Mouse (Mus musculus): ENCODE results near the gene Qpctl. TPM values are rescaled to one million over a fixed set of nuclear protein-coding genes. Genes with fewer than 3 reads are reported as not detected.

Gene Qpctl
- total RNA-seq, 2 experiments from 2014 or later: 5.6 to 6.5 TPM

DNA sequence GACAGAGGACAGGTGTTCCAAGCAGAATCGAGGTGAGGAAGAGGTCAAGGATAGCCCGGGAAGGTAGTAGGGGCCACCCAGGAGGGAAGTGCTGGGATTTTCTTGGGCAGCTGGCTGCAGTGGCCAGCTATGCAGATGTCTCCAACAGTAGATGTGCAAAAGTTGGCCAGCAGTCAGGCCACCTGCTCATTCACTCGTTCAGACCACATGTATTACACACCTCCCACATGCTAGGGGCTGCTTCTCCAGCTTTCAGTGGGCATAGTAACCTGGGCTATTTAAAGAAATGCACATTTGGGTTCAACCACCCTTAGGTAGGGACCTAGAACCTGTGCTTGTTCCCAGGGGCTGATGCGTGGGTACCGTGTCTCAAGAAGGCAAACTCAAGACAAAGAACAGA, 21.3 kb downstream of the Qpctl start:
- no peak for ATAC-seq (replicated peaks; ENCODE audit: poor library complexity)

DNA sequence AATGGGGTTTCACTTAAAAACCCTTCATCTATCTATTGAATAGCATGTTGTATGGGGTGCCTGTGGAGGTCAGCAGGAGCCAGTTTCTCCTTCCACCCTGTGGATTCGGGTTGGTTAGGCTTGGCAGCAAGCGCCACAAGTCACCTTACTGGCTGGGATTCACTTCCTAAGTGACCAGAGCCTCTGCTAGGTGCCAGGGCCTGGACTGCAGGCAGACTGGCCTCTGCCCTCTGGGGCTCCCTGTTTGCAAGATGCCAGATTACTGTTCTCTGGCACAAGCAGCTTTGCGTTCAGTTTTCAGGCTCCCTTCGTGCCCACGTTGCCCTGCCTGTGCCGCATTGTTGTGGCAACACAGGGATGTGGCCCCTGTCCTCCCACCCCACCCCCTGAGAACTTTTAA, 24.4 kb downstream of the Qpctl start:
- ATAC-seq (replicated peaks; ENCODE audit: poor library complexity): no peak

DNA sequence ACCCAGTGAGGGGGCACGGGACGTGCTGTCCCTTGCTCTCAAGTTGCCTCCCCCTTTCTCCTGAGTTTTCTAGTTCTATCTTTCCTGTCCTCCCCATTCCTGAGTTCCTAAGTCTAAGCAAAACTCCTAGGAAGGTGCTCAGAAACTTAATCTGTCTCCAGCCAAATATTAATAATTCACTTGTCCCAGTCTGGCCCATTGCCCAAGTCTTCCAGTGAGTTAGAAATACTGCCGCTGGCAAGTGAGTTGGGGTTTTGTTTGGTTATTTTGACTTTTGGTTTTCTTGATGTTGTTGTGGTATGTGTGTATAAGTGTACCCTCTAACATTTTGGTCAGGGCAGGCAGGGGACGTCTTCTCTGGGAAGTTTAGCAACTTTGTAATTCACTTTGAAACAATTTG, 27.4 kb downstream of the Qpctl start:
- no peak for ATAC-seq (replicated peaks; ENCODE audit: poor library complexity)

DNA sequence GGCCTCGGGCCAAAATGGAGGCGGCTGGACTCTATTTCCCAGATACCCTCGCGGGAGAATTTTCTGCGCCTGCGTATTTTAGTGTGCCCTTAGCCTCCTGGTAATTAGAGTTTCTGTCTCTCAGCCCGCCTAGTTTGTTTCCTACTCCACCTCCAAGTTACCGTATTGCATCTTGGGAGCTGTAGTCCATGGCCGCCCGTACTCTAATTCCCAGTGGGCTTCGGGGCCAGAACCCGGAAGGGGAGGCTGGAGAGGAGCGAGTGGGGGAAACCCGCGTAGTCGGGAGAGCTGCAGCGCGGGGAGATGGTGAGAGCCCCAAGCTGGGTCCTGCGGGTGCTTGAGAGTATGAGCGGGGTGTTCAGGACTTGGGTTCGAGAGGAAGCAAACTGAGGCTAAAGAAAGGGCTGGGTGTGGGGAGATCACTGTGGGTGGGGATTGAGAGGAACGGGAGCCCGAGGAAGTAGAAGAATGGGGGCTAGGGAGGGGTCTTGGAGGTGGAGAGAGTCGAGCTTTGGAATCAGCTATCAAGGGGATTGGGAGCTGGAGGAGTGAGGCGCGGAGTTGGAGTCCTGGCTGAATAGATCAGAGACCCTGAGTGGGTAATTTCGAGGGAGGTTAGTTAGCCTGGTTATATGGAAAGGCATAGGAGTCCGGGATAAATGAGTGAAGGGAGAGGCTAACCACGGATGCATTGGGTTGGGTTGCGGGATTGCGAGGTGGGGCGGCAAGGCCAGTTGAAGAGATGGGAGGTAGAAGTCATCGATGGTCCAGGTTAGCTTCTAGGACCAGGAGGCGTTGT, 29.3 kb downstream of the Qpctl start, which contains the start of gene Fbxo46:
Gene Fbxo46 (plus strand): TSS at position 229 of the 799 bp plus-strand sequence.
- peak; percentile 99 for ATAC-seq (replicated peaks; ENCODE audit: poor library complexity)

DNA sequence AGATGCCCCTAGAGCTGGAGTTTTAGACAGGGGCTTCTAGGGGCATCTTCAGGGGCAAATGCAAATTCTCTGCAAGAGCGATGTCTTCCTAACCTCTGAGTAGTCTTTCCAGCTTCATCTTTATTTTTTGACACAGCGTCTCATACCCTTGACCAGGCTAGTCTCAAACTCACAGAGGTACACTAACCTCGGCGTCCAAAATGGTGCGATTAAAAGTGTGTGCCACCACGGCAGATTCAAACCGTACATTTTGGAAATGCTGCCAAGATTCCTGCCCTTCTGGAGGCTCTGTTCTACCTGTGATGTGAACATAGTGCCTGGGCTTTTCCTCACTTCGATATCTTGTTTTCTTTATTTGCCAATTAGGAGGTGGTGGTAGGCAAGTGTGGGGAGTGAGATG, 30.0 kb downstream of the Qpctl start:
- ATAC-seq (replicated peaks; ENCODE audit: poor library complexity): no peak

DNA sequence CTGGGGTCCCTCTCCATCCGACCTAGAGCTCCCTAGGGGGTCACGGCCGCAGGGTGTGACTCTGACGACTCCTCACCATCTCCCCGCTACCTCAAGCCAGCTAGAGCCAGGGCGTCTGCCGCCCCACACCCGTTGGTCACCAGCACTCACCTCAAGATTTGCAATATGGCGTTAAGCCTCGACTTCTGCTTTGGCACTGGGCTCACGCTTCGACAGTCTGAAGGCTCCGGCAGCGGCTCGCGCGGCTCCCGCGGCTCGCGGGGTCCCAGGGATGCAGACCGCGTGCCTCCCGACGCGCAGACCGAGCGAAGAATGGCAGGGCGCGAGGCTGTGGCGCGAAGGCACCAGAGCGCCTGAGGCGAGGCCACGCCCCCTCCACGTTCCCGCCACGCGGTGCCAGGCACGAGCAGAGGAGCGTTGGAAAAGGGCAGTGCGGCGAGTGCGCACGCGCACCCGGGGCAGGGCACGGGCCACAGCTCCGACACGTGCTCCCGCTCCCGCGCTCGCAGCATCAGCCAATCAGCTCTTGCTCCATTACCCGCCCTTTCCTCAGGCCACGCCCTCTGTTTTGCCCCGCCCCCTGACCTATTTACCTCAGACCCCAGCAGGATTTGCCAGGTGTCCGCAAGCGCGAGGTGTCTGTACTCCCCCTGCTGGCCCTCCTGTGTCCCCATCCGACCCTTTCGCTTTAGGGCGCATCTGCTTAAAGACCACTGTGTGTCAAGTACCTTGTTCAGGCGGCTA, 30.9 kb downstream of the Qpctl start, which contains the start of gene Gm4969:
Gene Gm4969 (minus strand): TSS at position 341 of the 744 bp plus-strand sequence.
- peak; percentile 23 for ATAC-seq (replicated peaks; ENCODE audit: poor library complexity)

DNA sequence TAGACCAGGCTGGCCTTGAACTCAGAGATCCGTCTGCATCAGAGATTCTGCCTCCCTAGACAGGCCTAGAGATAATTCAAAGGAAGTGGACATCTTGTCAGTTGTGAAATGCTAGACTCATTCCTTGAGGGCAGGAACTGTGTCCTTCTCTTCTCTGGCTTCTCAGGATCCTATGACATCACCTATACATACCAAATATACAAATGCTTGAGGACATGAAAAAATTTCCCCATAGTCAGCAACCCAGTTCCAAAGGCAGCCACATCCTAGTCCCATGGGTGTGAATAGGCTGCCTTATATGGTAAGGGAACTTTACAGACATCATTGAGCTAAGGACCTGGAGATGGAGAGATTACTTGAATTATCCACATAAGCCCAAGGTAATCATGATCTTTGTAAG, 39.5 kb downstream of the Qpctl start:
- no peak for ATAC-seq (replicated peaks; ENCODE audit: poor library complexity)

DNA sequence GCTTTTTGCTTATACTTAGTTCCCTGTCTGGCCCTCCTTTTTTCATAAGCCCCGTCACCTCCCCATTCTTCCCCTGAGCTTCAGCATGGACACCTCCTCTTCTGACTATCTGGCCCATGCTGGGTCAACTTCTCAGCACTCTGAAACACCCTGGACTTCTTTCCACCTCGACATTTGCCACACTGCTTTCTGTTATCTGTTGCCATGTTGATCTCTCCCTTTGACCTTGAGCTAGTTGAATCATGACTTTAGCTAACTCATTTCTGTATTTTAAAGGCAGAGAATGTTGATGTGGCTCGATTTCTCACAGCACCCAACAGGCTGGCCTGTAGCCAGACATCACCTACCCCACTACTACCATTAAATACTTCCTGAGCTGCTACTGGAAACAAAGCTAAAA, 41.7 kb downstream of the Qpctl start:
- no peak for ATAC-seq (replicated peaks; ENCODE audit: poor library complexity)

DNA sequence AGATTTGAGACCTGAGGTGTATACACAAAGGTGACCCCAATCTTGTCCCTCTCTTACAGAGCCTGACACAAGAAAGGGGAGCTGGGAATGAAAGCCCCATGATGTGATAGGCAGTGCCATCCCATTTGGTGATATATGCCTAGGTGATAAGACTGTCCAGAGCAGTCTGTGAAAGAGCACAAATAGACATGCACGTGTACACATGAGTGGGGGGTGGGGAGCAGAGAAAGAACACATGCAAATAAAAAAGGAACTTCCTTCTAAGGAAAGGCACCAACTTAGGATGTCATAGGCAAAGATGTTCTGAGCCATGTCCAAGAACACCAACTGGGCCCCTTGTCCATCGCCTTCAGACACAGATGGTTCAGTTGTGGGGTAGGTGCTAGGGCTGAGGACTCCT, 44.6 kb downstream of the Qpctl start:
- ATAC-seq (replicated peaks; ENCODE audit: poor library complexity): no peak

DNA sequence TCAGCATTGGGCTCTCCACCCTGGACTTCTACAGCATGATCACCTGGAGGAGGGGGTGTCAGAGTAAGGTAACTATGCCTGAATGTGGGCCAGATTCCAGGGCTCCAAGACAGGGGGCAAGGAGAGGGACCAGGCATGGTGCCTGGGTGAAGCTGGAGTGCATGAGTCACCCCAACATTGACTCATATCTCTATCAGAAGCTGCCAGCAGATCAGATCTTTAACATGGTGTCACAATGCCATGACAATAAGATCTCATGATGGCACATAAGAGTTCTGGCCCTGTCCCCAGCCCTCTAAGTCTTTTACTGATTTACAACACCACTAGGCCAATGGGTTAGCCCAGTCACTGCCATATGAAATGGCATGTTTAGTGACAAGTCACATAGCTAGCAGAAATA, 45.4 kb downstream of the Qpctl start:
- no peak for ATAC-seq (replicated peaks; ENCODE audit: poor library complexity)

DNA sequence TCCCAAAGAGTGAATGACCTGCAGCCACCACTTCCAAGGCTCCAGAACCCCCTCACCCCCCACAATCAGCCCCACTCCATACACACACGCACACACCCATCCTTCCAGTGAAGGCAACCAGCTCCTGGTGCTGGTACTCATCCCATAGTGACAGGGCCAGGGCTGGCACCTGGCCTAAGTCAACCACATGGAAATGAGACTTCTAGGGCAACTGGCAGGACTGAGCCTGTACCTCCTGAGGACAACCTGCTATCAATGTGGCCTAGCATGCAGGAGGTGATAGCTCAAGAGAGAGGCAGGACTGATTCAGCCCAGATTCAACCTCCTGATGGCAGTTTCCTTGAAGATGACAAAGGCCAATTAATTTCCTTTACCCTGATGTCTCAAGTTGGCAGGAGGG, 48.8 kb downstream of the Qpctl start:
- ATAC-seq (replicated peaks; ENCODE audit: poor library complexity): no peak

DNA sequence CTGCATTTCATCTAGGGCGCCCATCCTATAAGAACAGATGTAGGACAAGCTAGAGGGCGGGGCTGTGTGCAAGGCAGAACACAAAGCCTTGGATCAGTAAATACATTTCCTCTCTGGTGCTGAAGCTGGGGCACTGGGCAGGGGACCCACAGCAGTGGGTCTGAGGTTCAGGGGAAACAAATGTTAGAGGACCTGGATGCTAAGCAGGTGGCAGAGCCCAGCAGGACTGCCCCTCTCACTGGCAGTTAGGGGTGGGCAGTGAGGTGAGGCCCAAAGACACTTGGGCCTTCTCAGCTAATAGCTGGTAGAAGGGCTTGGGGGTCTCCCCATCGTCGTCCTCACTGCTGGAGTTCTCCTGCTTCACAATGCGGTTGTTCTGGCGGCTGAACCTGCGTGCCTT, 50.3 kb downstream of the Qpctl start:
- no peak for ATAC-seq (replicated peaks; ENCODE audit: poor library complexity)

DNA sequence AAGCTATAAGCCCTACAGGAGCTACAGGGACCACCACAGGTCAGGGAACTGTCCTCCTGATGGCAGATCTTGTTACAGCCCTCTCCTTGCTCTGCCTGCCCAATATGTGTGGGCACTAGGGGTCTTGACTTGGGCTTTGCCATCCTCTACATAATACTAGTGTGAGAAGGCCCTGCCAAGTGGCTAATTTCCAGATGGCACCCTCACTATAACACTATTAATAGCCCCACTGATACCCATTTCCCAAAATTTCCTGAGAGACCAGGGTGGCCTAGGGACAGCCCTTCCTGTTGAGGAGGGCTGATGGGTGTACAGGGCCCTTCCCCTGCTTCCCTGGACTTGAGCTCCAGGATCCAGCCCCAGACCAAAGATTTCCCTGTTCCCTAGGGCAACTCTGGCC, 51.2 kb downstream of the Qpctl start:
- ATAC-seq (replicated peaks; ENCODE audit: poor library complexity): no peak

DNA sequence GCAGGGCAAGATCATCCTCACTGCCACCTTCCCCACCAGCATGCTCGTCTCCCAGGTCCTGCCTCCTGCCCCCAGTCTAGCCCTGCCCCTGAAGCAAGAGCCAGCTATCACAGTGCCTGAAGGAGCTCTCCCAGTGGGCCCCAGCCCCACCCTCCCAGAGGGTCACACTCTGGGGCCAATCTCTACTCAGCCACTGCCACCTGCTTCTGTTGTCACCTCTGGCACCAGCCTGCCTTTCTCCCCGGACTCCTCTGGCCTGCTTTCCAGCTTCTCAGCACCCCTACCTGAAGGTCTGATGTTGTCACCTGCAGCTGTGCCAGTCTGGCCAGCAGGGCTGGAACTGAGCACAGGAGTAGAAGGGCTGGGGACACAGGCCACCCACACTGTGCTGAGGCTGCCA, 51.9 kb downstream of the Qpctl start:
- ATAC-seq (replicated peaks; ENCODE audit: poor library complexity): no peak

DNA sequence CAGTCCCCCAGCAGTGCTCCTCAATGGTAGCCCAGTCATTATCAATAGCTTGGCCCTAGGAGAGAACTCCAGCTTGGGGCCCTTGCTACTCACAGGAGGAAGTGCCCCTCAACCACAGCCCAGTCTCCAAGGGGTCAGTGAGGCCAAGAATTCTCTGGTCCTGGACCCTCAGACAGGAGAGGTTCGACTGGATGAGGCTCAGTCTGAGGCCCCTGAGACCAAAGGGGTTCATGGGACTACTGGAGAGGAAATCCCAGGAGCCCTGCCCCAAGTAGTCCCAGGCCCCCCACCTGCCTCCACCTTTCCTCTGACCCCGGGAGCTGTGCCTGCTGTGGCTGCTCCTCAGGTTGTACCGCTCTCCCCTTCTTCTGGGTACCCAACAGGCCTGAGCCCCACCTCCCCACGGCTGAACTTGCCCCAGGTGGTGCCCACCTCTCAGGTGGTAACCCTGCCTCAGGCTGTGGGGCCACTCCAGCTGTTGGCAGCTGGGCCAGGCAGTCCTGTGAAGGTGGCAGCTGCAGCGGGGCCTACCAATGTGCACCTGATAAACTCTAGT, 52.6 kb downstream of the Qpctl start:
- no peak for ATAC-seq (replicated peaks; ENCODE audit: poor library complexity)

DNA sequence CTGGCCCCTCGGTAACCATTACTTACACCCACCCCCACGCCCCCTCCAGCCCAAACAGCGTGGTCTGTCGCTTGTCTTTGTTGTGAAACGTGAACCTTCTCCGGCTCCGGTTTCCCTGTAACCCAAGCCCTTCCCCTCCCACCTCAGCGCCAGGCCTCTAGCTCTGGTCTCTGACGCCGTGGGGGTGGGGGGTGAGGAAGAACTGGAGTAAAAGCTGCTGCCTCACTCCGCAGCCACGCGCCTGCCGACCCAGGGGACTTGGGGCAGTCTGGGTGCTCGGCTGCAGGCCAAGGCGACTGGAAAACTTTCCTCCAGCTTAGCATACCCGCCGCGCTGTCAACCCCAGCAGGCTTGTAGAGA, 53.4 kb downstream of the Qpctl start:
- peak; percentile 19 for ATAC-seq (replicated peaks; ENCODE audit: poor library complexity)

DNA sequence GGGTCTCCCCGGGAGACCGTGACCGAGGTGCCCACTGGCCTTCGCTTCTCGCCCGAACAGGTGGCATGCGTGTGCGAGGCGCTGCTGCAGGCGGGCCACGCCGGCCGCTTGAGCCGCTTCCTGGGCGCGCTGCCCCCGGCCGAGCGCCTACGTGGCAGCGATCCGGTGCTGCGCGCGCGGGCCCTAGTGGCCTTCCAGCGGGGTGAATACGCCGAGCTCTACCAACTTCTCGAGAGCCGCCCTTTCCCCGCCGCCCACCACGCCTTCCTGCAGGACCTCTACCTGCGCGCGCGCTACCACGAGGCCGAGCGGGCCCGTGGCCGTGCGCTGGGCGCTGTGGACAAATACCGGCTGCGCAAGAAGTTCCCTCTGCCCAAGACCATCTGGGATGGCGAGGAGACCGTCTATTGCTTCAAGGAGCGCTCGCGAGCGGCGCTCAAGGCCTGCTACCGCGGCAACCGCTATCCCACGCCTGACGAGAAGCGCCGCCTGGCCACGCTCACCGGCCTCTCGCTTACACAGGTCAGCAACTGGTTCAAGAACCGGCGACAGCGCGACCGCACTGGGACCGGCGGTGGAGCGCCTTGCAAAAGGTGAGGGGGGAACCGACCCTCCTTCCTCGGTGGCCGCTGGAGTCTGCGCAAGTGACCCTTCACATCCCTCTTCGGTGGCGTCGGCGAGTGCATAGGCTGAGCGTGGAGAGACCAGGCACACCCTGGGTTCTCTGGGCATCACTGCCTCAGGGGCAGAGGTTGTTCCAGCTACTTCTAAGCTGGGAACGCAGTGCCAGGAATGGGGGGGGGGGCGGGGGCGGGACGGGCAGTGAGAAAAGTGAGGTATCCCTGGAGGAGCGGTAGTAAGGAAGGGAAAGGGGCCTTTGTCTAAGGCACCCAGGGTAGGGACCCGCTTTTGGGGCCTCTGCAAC, 54.0 kb downstream of the Qpctl start:
- peak; percentile 20 for ATAC-seq (replicated peaks; ENCODE audit: poor library complexity)

DNA sequence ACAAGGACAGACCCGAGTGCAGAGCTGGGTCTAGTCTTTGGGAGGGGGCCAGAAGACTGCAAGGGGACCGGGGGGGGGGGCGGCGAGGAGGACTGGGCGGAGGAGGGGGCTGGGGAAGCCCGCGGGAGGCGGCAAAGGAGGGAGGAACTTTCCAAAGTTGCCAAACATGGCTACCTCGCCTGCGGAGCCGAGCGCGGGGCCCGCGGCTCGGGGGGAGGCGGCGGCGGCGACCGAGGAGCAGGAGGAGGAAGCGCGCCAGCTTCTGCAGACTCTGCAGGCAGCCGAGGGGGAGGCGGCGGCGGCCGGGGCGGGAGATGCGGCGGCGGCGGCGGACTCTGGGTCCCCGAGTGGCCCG, 54.6 kb downstream of the Qpctl start, which contains the start of gene Six5:
Gene Six5 (plus strand): TSS at position 124 of the 355 bp plus-strand sequence.
- ATAC-seq (replicated peaks; ENCODE audit: poor library complexity): 0 out of 2 replicates have a peak, but pooled peaks have one; percentile 12

DNA sequence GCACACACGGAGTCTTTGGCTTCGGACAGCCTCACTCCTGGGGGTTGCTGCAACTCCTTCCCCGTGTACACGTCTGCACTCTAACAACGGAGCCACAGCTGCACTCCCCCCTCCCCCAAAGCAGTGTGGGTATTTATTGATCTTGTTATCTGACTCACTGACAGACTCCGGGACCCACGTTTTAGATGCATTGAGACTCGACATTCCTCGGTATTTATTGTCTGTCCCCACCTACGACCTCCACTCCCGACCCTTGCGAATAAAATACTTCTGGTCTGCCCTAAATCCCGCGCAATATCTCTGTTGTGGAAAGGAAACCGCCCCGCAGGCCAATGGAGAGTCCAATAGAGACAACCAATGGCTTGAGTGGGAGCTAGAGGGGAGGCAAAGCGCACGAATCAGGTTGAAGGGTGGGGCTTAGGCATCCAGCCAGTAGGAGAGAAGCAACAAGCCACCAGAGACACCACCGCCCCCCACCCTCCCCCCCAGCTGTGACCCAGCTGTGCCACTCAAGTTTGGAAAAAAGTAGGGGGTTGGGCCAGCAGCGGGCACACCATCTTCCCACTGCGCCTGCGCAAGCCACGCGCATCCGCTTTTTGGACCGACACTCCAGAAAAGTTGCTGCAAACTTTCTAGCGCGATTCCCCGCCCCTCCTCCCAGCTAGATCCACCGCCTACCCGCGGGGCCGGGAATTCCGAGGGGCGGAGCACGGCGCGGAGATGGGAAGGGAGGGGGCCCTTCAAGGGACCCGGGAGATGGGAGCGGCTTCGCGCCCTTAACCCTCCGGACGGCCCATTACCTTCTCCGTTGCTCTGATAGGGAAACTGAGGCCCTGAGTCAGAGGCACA, 55.3 kb downstream of the Qpctl start:
- ATAC-seq (replicated peaks; ENCODE audit: poor library complexity): peak; percentile 70

DNA sequence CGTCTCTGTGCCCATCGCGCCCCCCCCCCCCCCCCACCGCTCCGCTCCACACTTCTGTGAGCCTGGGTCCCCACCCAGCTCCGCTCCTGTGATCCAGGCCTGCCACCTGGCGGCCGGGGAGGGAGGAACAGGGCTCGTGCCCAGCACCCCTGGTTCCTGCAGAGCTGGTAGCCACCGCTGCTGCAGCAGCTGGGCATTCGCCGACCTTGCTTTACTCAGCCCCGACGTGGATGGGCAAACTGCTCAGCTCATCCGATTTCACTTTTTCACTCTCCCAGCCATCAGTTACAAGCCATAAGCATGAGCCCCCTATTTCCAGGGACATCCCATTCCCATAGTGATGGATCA, 55.9 kb downstream of the Qpctl start:
- peak; percentile 63 for ATAC-seq (replicated peaks; ENCODE audit: poor library complexity)
